Mouse (Mus musculus) stomach, postnatal 0 days (tissue): ENCODE measurements at regions not wholly inside any gene's neighbourhood (a gene's known extent, or its start where the extent isn't known, plus 50 kb on each side); places are given as distances from the start of the nearest gene placed in this dataset.

Experiments used
- ATAC-seq: fragments of 200-750 bp; cut with Nextera tagmentation; 2 replicates; pipeline ENCODE4 v1.8.0; 2017; ENCODE audit not compliant: low FRiP score, low TSS enrichment
- DNase-seq: peaks from one replicate; pipeline ENCODE4 v3.0.0-alpha.2; 2016; ENCODE audit warnings: low spot score
- H3K27ac ChIP-seq: fragments of 300-500 bp; sonication (generic); replicated peaks from 2 replicates; pipeline ENCODE4 v1.5.1; 2014; ENCODE audit warnings: mild to moderate bottlenecking, control low read depth
- H3K27me3 ChIP-seq: fragments of 300-500 bp; sonication (generic); 2 replicates; pipeline ENCODE4 v1.6.1; 2014; ENCODE audit warnings: low read length; ENCODE audit not compliant: control insufficient read depth, insufficient read depth
- H3K36me3 ChIP-seq: fragments of 300-500 bp; sonication (generic); 2 replicates; pipeline ENCODE4 v1.6.1; 2014; ENCODE audit warnings: low read length, mixed read lengths; ENCODE audit not compliant: control insufficient read depth, insufficient read depth
- H3K4me1 ChIP-seq: fragments of 300-500 bp; sonication (generic); replicated peaks from 2 replicates; pipeline ENCODE4 v1.6.1; 2014; ENCODE audit warnings: antibody characterized with exemption; ENCODE audit not compliant: control insufficient read depth, insufficient read depth
- H3K4me2 ChIP-seq: fragments of 300-500 bp; sonication (generic); replicated peaks from 2 replicates; pipeline ENCODE4 v1.6.1; 2014; ENCODE audit warnings: low read depth, mild to moderate bottlenecking, control low read depth, moderate library complexity
- H3K4me3 ChIP-seq: fragments of 300-500 bp; sonication (generic); 2 replicates; pipeline ENCODE4 v1.5.1; 2014; ENCODE audit warnings: low read depth, low read length, control low read depth
- H3K9ac ChIP-seq: fragments of 300-500 bp; sonication (generic); 2 replicates; pipeline ENCODE4 v1.6.1; 2014; ENCODE audit warnings: mild to moderate bottlenecking, low read length, control low read depth, mixed read lengths
- H3K9me3 ChIP-seq: fragments of 300-500 bp; sonication (generic); 2 replicates; pipeline ENCODE4 v1.6.1; 2016; ENCODE audit warnings: low read length; ENCODE audit not compliant: control insufficient read depth
- CTCF ChIP-seq: IDR thresholded peaks from 2 replicates; pipeline ENCODE4 v1.5.1; 2016; ENCODE audit warnings: antibody characterized with exemption, low read depth, mild to moderate bottlenecking, moderate library complexity
- EP300 ChIP-seq: optimal IDR thresholded peaks from 2 replicates; pipeline ENCODE3; 2016; ENCODE audit warnings: antibody characterized with exemption
- WGBS: fragments of 180-500 bp; shearing (Covaris S2); extraction: QIAGEN DNeasy Blood & Tissue Kit; methylation state at CpG from one replicate; pipeline ENCODE4 v1.1.7; 2014; 5-methylcytosine and 5-hydroxymethylcytosine counted together

DNA sequence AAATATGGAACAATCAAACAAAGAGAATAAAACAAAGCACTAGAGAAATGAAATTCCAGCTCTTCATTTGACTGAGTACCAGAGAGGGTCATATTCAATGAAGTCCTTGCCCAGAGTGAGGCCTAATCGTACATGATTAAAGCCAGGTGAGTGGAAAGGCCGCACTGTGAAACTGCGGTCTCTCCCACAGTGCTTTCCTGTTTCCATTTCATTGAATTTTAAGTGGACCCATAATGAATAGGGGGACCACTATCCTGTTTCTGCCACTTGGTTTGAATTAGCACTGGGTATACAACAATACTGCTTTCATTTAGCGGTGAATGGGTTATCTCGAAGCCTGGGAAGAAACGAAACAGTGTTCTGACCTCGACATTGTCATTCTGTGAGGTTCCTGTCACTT is 144.2 kb upstream of the Dkk2 start:
- no peaks in the 10 kb centered on the region for H3K27me3 ChIP-seq
- WGBS, result 89% methylated on average over 7 of the region's 7 CpGs
- no peak overlapping the region for H3K27ac ChIP-seq
- no peak overlapping the region for H3K4me3 ChIP-seq
- no peaks in the 10 kb centered on the region for H3K36me3 ChIP-seq
- no peak overlapping the region for H3K9ac ChIP-seq
- H3K4me1 ChIP-seq, result no peaks in the 10 kb centered on the region
- TF ChIP-seq EP300, result no peak
- no peak for TF ChIP-seq CTCF
- ATAC-seq (no peak), DNase-seq (no peak)
- H3K9me3 ChIP-seq, result no peaks in the 10 kb centered on the region
- H3K4me2 ChIP-seq, result no peak overlapping the region

DNA sequence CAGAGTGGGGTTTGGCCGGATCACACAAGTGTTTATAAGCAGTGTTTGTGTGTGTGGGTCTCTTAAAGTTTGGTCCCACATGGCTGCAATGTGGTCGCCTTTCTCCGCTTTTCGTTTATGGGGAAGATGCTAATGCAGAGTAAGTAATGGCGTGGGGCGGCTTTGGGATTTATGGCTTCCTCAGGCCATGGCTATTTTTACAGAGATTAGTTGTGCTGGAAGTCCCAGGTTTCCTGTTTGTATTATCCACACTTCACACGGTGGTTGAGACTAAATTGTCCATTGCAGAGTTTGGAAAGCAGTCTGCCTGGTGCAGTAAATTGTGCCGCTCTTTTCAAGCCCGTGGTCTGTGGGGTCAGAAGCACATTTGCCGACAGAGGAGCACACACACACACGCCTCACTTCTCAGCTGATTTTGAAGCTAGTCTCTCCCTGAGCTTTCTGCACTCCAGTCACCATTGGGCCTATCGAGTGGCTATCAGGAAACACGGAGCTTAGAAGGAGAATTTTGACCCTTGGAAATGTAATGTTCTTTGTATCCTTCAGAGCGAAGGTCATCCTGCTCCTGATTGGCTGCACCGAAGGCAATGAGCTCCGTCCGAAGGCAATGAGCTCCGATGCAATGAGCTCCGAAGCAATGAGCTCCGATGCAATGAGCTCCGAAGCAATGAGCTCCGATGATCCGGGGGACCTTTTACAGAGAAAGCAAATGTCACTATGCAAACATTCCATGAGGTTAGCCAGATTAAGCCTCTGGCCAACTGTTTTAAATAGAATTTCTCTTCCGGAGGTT is 142.9 kb upstream of the Dkk2 start:
- Histone ChIP-seq H3K4me1 (no peaks in the 10 kb centered on the region), H3K9me3 (no peaks in the 10 kb centered on the region), H3K4me2 (peak overlapping the region; percentile 23), H3K27ac (no peak overlapping the region), H3K36me3 (no peaks in the 10 kb centered on the region), H3K9ac (no peak overlapping the region), H3K27me3 (no peaks in the 10 kb centered on the region), H3K4me3 (no peak overlapping the region)
- ATAC-seq, result no peak
- 45% methylated on average over 24 of the region's 24 CpGs for WGBS
- DNase-seq, result no peak
- no peak for TF ChIP-seq CTCF
- TF ChIP-seq EP300, result no peak

DNA sequence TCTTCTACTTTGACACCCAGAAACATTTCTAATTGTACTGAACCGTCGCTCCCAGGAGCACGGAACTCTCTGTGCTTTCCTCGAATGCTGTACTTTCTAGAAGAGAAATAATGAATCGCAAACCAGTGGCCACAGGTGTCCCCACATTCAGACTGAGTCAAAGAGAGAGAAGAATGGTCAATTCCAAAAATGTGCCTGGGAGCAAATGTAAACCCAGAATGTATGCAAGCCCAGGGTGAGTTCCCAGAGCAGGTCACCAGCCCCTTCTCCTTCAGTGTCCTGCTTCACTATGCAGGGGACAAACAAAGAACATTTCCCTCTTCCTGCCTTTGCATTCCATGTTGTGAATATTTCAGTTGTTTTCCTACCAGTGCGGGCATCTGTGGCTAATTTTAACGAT is 141.7 kb upstream of the Dkk2 start:
- H3K4me2 ChIP-seq, result no peak overlapping the region
- H3K4me3 ChIP-seq, result no peak overlapping the region
- H3K27ac ChIP-seq, result no peak overlapping the region
- DNase-seq, result no peak
- H3K27me3 ChIP-seq, result no peaks in the 10 kb centered on the region
- no peak for ATAC-seq
- no peaks in the 10 kb centered on the region for H3K9me3 ChIP-seq
- no peak overlapping the region for H3K9ac ChIP-seq
- 83% methylated on average over 7 of the region's 7 CpGs for WGBS
- no peaks in the 10 kb centered on the region for H3K4me1 ChIP-seq
- H3K36me3 ChIP-seq, result no peaks in the 10 kb centered on the region
- TF ChIP-seq EP300 (no peak), CTCF (no peak)

DNA sequence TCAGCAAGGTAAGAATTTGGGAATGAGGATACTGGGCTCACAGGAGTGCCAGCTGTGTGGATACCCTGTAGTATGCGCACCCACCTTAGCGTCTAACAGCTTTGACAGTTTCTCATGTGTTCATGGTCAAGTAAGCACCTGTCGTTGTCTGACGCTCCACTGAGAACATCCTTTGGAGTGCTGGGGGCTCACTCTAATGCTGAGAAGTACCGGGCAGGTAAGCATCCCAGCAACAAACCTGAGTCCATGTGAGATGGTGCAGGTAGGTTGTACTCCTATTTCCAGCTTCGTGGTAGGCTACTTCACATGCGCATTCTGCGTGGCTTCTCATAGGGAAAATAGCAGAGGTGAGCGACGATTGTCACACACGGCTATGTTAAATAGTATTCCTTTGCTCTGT is 129.3 kb upstream of the Dkk2 start:
- Histone ChIP-seq H3K36me3 (no peaks in the 10 kb centered on the region), H3K27ac (no peak overlapping the region), H3K9me3 (no peaks in the 10 kb centered on the region), H3K4me3 (no peak overlapping the region), H3K4me2 (no peak overlapping the region), H3K27me3 (no peaks in the 10 kb centered on the region), H3K4me1 (no peaks in the 10 kb centered on the region), H3K9ac (no peak overlapping the region)
- no peak for DNase-seq
- 95% methylated on average over 11 of the region's 11 CpGs for WGBS
- TF ChIP-seq EP300 (no peak), CTCF (no peak)
- no peak for ATAC-seq

DNA sequence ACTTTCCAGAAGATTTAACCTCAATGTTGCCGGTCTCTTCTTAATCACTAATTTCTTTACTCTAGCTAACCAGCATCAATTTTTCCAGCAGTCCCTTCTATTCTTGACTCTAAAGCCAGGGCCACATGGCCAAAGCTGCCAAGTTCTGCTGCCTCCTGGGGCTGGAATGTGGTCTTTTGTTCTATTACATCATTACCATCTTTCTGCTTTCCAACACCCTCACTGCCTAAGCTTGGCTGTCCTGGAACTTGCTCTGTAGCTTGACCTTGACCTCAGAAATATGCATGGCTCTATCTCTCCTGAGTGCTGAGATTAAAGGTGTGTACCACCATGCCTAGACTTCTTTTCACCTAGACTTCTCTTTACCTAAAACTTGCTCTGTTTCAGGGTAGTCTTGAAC is 124.5 kb upstream of the Dkk2 start:
- Histone ChIP-seq H3K4me1 (no peaks in the 10 kb centered on the region), H3K36me3 (no peaks in the 10 kb centered on the region), H3K9ac (no peak overlapping the region), H3K9me3 (no peaks in the 10 kb centered on the region), H3K27ac (no peak overlapping the region), H3K4me3 (no peak overlapping the region), H3K27me3 (no peaks in the 10 kb centered on the region), H3K4me2 (no peak overlapping the region)
- DNase-seq (no peak), ATAC-seq (no peak)
- 83% methylated on average over 1 of the region's 1 CpGs for WGBS
- no peak for TF ChIP-seq EP300

DNA sequence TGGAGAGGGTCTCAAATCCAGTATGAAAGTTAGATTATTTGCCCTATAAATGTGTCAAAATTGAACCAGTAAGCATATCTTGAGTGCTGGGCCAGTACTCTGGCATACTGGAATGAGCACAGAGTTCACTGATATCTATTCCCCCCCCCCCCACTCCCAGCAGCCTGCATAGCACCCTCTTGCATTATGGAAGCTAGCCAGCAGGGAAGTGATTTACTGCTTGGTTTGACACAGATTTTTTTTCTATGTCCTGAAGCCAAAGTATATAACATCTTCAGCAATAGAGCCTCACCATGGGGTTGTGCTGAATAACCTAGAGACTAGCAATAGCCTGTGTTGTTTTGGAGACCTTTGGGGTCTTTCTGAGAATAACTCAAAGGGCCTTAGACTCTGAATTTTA is 123.5 kb upstream of the Dkk2 start:
- Histone ChIP-seq H3K9me3 (no peaks in the 10 kb centered on the region), H3K36me3 (no peaks in the 10 kb centered on the region), H3K9ac (no peak overlapping the region), H3K4me2 (no peak overlapping the region), H3K27ac (no peak overlapping the region), H3K27me3 (no peaks in the 10 kb centered on the region), H3K4me3 (no peak overlapping the region), H3K4me1 (no peaks in the 10 kb centered on the region)
- ATAC-seq (no peak), DNase-seq (no peak)
- no peak for TF ChIP-seq EP300
- no peak for TF ChIP-seq CTCF
